Mouse (Mus musculus) liver, postnatal 0 days (tissue): ENCODE results near the gene BC052040. TPM values are rescaled to one million over a fixed set of nuclear protein-coding genes. Genes with fewer than 3 reads are reported as not detected.

ENCODE experiments used
- ATAC-seq: fragments of 200-750 bp; cut with Nextera tagmentation; 2 replicates; pipeline ENCODE4 v1.8.0; 2017; ENCODE audit warnings: mild to moderate bottlenecking, moderate library complexity
- DNase-seq: peaks from one replicate; pipeline ENCODE4 v3.0.0-alpha.2; 2016
- H3K27ac ChIP-seq: fragments of 300-500 bp; sonication (generic); 2 replicates; pipeline ENCODE4 v1.5.1; 2014; ENCODE audit warnings: antibody characterized with exemption, moderate library complexity, mild to moderate bottlenecking, low read depth
- H3K27me3 ChIP-seq: fragments of 300-500 bp; sonication (generic); 2 replicates; pipeline ENCODE4 v1.6.1; 2014; ENCODE audit warnings: low read length, control low read depth, mixed read lengths; ENCODE audit not compliant: insufficient read depth
- H3K36me3 ChIP-seq: fragments of 300-500 bp; sonication (generic); replicated peaks from 2 replicates; pipeline ENCODE4 v1.6.1; 2014; ENCODE audit warnings: mild to moderate bottlenecking, control low read depth, low read length, moderate library complexity, mixed read lengths; ENCODE audit not compliant: insufficient read depth
- H3K4me1 ChIP-seq: fragments of 300-500 bp; sonication (generic); 2 replicates; pipeline ENCODE4 v1.6.1; 2014; ENCODE audit warnings: antibody characterized with exemption, mild to moderate bottlenecking, control low read depth; ENCODE audit not compliant: insufficient read depth
- H3K4me2 ChIP-seq: fragments of 300-500 bp; sonication (generic); 2 replicates; pipeline ENCODE4 v1.6.1; 2014; ENCODE audit warnings: low read depth, mild to moderate bottlenecking, low read length, moderate library complexity, mixed read lengths
- H3K4me3 ChIP-seq: fragments of 300-500 bp; sonication (generic); 2 replicates; pipeline ENCODE4 v1.5.1; 2014; ENCODE audit warnings: low read depth, low read length
- H3K9ac ChIP-seq: fragments of 300-500 bp; sonication (generic); replicated peaks from 2 replicates; pipeline ENCODE4 v1.6.1; 2014; ENCODE audit warnings: mild to moderate bottlenecking, moderate library complexity
- H3K9me3 ChIP-seq: fragments of 300-500 bp; sonication (generic); 2 replicates; pipeline ENCODE4 v1.6.1; 2016; ENCODE audit warnings: mild to moderate bottlenecking, control low read depth, low read length, mixed read lengths
- CTCF ChIP-seq: sonication (generic); IDR thresholded peaks from 2 replicates; pipeline ENCODE4 v1.5.1; 2016; ENCODE audit warnings: antibody characterized with exemption, low read depth
- EP300 ChIP-seq: IDR thresholded peaks from 2 replicates; pipeline ENCODE4 v1.6.1; 2016; ENCODE audit warnings: antibody characterized with exemption, low read depth, mild to moderate bottlenecking
- WGBS: fragments of 180-500 bp; shearing (Covaris S2); extraction: QIAGEN DNeasy Blood & Tissue Kit; methylation state at CpG from one replicate; pipeline ENCODE4 v1.1.7; 2014; ENCODE audit not compliant: insufficient replicate concordance; 5-methylcytosine and 5-hydroxymethylcytosine counted together
- polyA plus RNA-seq: library from polyadenylated mRNA; unstranded; fragments of >200 nt; fragmentation: Nextera tagmentation; extraction: Ambion mirVana; gene quantifications from 2 replicates; pipeline ENCODE4 v1.2.1, GENCODE M21; 2015

The BC052040 gene
- polyA plus RNA-seq, 1 experiment from 2014 or later: 4.1 TPM

GRCm38 (mm10) chr2:115659712-115660111 lies 78.2 kb downstream of the BC052040 start:
- Histone ChIP-seq H3K9ac (no peak overlapping the region), H3K9me3 (no peaks in the 10 kb centered on the region), H3K27me3 (no peaks in the 10 kb centered on the region), H3K4me1 (no peaks in the 10 kb centered on the region), H3K36me3 (no peaks in the 10 kb centered on the region), H3K4me2 (no peak overlapping the region), H3K27ac (no peak overlapping the region), H3K4me3 (no peak overlapping the region)
- DNase-seq (no peak), ATAC-seq (no peak)
- WGBS: 85% methylated on average over 8 of the region's 8 CpGs
- no peak for TF ChIP-seq CTCF
- no peak for TF ChIP-seq EP300

DNA sequence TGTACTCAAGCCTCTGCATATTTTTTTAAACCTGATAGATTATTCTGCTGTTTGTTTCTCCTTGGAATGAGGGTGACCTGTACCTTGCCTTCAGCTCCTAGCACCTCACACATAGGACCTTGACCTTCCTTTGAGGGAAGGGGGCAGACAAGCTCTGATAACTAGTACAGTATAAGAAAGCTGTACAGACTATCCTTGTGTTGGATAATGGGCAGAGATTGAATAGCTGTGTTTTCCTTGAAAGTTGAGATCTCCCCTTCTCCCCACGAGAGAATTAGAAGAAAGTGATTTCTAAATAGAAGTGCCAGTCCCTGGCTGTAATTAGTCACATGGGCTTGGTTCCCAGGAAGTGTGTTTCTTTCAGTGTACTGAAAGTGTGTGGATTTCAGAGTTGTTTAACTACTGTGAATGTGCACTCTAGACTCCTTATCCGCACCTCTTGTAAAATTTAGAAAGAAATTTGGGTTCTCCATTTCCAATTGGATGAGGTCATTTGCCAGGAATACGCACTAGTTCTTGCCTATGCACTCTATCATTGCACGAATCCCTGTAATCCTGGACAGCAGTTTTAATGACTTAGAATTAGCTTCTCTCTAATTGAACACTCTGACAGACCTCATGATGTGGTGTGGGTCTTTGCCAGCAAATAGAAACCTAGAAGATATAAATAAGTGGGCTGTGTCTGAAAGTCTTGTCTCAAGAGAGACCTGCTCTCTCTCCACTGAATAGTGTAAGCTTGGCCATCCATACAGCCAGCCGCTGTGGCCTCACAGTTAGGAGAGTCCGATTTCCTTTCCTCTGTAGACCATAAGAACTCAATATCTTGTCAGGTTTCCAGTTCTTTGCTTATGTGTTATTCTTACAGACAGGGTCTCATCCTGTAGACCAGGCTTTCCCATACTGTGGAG lies 79.0 kb downstream of the BC052040 start:
- no peak overlapping the region for H3K4me2 ChIP-seq
- no peaks in the 10 kb centered on the region for H3K9me3 ChIP-seq
- ATAC-seq (no peak), DNase-seq (no peak)
- no peak overlapping the region for H3K4me3 ChIP-seq
- H3K27me3 ChIP-seq: no peaks in the 10 kb centered on the region
- TF ChIP-seq EP300 (no peak), CTCF (no peak)
- WGBS: 81% methylated on average over 6 of the region's 6 CpGs
- H3K9ac ChIP-seq: no peak overlapping the region
- H3K36me3 ChIP-seq: no peaks in the 10 kb centered on the region
- H3K4me1 ChIP-seq: no peaks in the 10 kb centered on the region
- H3K27ac ChIP-seq: no peak overlapping the region

GRCm38 (mm10) chr2:115667516-115667915 lies 86.0 kb downstream of the BC052040 start:
- 79% methylated on average over 2 of the region's 2 CpGs for WGBS
- DNase-seq: no peak

GRCm38 (mm10) chr2:115673054-115673660 lies 91.6 kb downstream of the BC052040 start:
- WGBS: 82% methylated on average over 7 of the region's 7 CpGs
- no peak for DNase-seq

More at GRCm38 (mm10) chr2:115667516-115667915, 86.0 kb downstream of the BC052040 start:
- Histone ChIP-seq H3K27me3 (no peaks in the 10 kb centered on the region), H3K4me2 (no peak overlapping the region), H3K4me3 (no peak overlapping the region), H3K27ac (no peak overlapping the region), H3K9me3 (no peaks in the 10 kb centered on the region), H3K9ac (no peak overlapping the region), H3K36me3 (no peaks in the 10 kb centered on the region), H3K4me1 (no peaks in the 10 kb centered on the region)
- no peak for TF ChIP-seq CTCF
- no peak for ATAC-seq

GRCm38 (mm10) chr2:115678786-115679185 lies 97.3 kb downstream of the BC052040 start:
- Histone ChIP-seq H3K27me3 (no peaks in the 10 kb centered on the region), H3K4me3 (no peak overlapping the region), H3K4me2 (no peak overlapping the region), H3K36me3 (no peaks in the 10 kb centered on the region), H3K9ac (no peak overlapping the region), H3K9me3 (no peaks in the 10 kb centered on the region), H3K27ac (no peak overlapping the region), H3K4me1 (no peaks in the 10 kb centered on the region)
- TF ChIP-seq CTCF (no peak), EP300 (no peak)
- 68% methylated on average over 5 of the region's 5 CpGs for WGBS
- no peak for DNase-seq
- no peak for ATAC-seq

More at GRCm38 (mm10) chr2:115673054-115673660, 91.6 kb downstream of the BC052040 start:
- Histone ChIP-seq H3K27ac (no peak overlapping the region), H3K4me3 (no peak overlapping the region), H3K27me3 (no peaks in the 10 kb centered on the region), H3K9me3 (no peaks in the 10 kb centered on the region), H3K36me3 (no peaks in the 10 kb centered on the region), H3K9ac (no peak overlapping the region), H3K4me2 (no peak overlapping the region), H3K4me1 (no peaks in the 10 kb centered on the region)
- TF ChIP-seq CTCF (no peak), EP300 (no peak)
- ATAC-seq: no peak

GRCm38 (mm10) chr2:115685250-115685649 lies 103.7 kb downstream of the BC052040 start:
- 70% methylated on average over 3 of the region's 3 CpGs for WGBS
- Histone ChIP-seq H3K4me1 (no peaks in the 10 kb centered on the region), H3K27ac (no peak overlapping the region), H3K9ac (no peak overlapping the region), H3K9me3 (no peaks in the 10 kb centered on the region), H3K36me3 (no peaks in the 10 kb centered on the region), H3K4me3 (no peak overlapping the region), H3K27me3 (no peaks in the 10 kb centered on the region), H3K4me2 (no peak overlapping the region)
- no peak for TF ChIP-seq CTCF
- TF ChIP-seq EP300: no peak
- ATAC-seq: no peak
- no peak for DNase-seq
